Mouse (Mus musculus) liver, postnatal 0 days (tissue): Measurements from ENCODE around the gene Mknk1. TPM values are rescaled to one million over a fixed set of nuclear protein-coding genes. Genes with fewer than 3 reads are reported as not detected.

Experiments
- ATAC-seq: fragments of 200-750 bp; cut with Nextera tagmentation; 2 replicates; pipeline ENCODE4 v1.8.0; 2017; ENCODE audit warnings: mild to moderate bottlenecking, moderate library complexity
- DNase-seq: peaks from one replicate; pipeline ENCODE4 v3.0.0-alpha.2; 2016
- H3K27ac ChIP-seq: fragments of 300-500 bp; sonication (generic); 2 replicates; pipeline ENCODE4 v1.5.1; 2014; ENCODE audit warnings: antibody characterized with exemption, moderate library complexity, mild to moderate bottlenecking, low read depth
- H3K27me3 ChIP-seq: fragments of 300-500 bp; sonication (generic); 2 replicates; pipeline ENCODE4 v1.6.1; 2014; ENCODE audit warnings: low read length, control low read depth, mixed read lengths; ENCODE audit not compliant: insufficient read depth
- H3K36me3 ChIP-seq: fragments of 300-500 bp; sonication (generic); replicated peaks from 2 replicates; pipeline ENCODE4 v1.6.1; 2014; ENCODE audit warnings: mild to moderate bottlenecking, control low read depth, low read length, moderate library complexity, mixed read lengths; ENCODE audit not compliant: insufficient read depth
- H3K4me1 ChIP-seq: fragments of 300-500 bp; sonication (generic); 2 replicates; pipeline ENCODE4 v1.6.1; 2014; ENCODE audit warnings: antibody characterized with exemption, mild to moderate bottlenecking, control low read depth; ENCODE audit not compliant: insufficient read depth
- H3K4me2 ChIP-seq: fragments of 300-500 bp; sonication (generic); 2 replicates; pipeline ENCODE4 v1.6.1; 2014; ENCODE audit warnings: low read depth, mild to moderate bottlenecking, low read length, moderate library complexity, mixed read lengths
- H3K4me3 ChIP-seq: fragments of 300-500 bp; sonication (generic); 2 replicates; pipeline ENCODE4 v1.5.1; 2014; ENCODE audit warnings: low read depth, low read length
- H3K9ac ChIP-seq: fragments of 300-500 bp; sonication (generic); replicated peaks from 2 replicates; pipeline ENCODE4 v1.6.1; 2014; ENCODE audit warnings: mild to moderate bottlenecking, moderate library complexity
- H3K9me3 ChIP-seq: fragments of 300-500 bp; sonication (generic); 2 replicates; pipeline ENCODE4 v1.6.1; 2016; ENCODE audit warnings: mild to moderate bottlenecking, control low read depth, low read length, mixed read lengths
- CTCF ChIP-seq: sonication (generic); IDR thresholded peaks from 2 replicates; pipeline ENCODE4 v1.5.1; 2016; ENCODE audit warnings: antibody characterized with exemption, low read depth
- EP300 ChIP-seq: IDR thresholded peaks from 2 replicates; pipeline ENCODE4 v1.6.1; 2016; ENCODE audit warnings: antibody characterized with exemption, low read depth, mild to moderate bottlenecking
- WGBS: fragments of 180-500 bp; shearing (Covaris S2); extraction: QIAGEN DNeasy Blood & Tissue Kit; methylation state at CpG from one replicate; pipeline ENCODE4 v1.1.7; 2014; ENCODE audit not compliant: insufficient replicate concordance; 5-methylcytosine and 5-hydroxymethylcytosine counted together
- polyA plus RNA-seq: library from polyadenylated mRNA; unstranded; fragments of >200 nt; fragmentation: Nextera tagmentation; extraction: Ambion mirVana; gene quantifications from 2 replicates; pipeline ENCODE4 v1.2.1, GENCODE M21; 2015

Mknk1 gene
- polyA plus RNA-seq, 1 experiment from 2014 or later = 37.0 TPM

GRCm38 (mm10) chr4:115827535-115827887 lies 11.5 kb upstream of the Mknk1 start:
- peak overlapping the region; percentile 82 for H3K4me2 ChIP-seq
- no peak for DNase-seq
- peak overlapping the region; percentile 96 for H3K4me3 ChIP-seq
- H3K27me3 ChIP-seq = no peaks in the 10 kb centered on the region
- peaks cover 66% of the 10 kb centered on the region for H3K4me1 ChIP-seq
- H3K9me3 ChIP-seq = no peaks in the 10 kb centered on the region
- TF ChIP-seq EP300 (no peak), CTCF (no peak)
- peaks cover 15% of the 10 kb centered on the region for H3K36me3 ChIP-seq
- peak overlapping the region; percentile 98 for H3K27ac ChIP-seq
- peak overlapping the region; percentile 94 for H3K9ac ChIP-seq
- under 1% methylated on average over 4 of the region's 4 CpGs for WGBS
- no peak for ATAC-seq

GRCm38 (mm10) chr4:115827888-115828571 lies 11.0 kb upstream of the Mknk1 start, which contains the start of gene Mob3c:
Gene Mob3c (plus strand): TSS chr4:115828092.
- ATAC-seq = peak; percentile 94
- peak within 1 kb of the TSS; percentile 98 for H3K27ac ChIP-seq

GRCm38 (mm10) chr4:115828572-115828902 lies 10.5 kb upstream of the Mknk1 start:
- TF ChIP-seq CTCF (no peak; the same call in 1 of the 2 replicates), EP300 (no peak)
- WGBS = 13% methylated on average over 8 of the region's 8 CpGs
- Histone ChIP-seq H3K27me3 (no peaks in the 10 kb centered on the region), H3K4me1 (peaks cover 60% of the 10 kb centered on the region), H3K9ac (peak overlapping the region; percentile 94), H3K9me3 (no peaks in the 10 kb centered on the region), H3K36me3 (peaks cover 17% of the 10 kb centered on the region), H3K27ac (peak overlapping the region; percentile 98), H3K4me3 (peak overlapping the region; percentile 96), H3K4me2 (peak overlapping the region; percentile 82)
- no peak for ATAC-seq
- no peak for DNase-seq

More at GRCm38 (mm10) chr4:115827888-115828571, 11.0 kb upstream of the Mknk1 start, which contains the start of gene Mob3c:
- no peak for TF ChIP-seq EP300
- no peak for TF ChIP-seq CTCF
- peak within 1 kb of the TSS; percentile 94 for H3K9ac ChIP-seq
- H3K4me2 ChIP-seq = peak within 1 kb of the TSS; percentile 82
- peak; percentile 87 for DNase-seq
- H3K27me3 ChIP-seq = no peaks in the 10 kb centered on the region
- peaks cover 15% of the 10 kb centered on the region for H3K36me3 ChIP-seq
- H3K9me3 ChIP-seq = no peaks in the 10 kb centered on the region
- peak within 1 kb of the TSS; percentile 96 for H3K4me3 ChIP-seq
- H3K4me1 ChIP-seq = peaks cover 63% of the 10 kb centered on the region
- WGBS = under 1% methylated on average over 40 of the region's 57 CpGs

- peaks cover 42% of the 10 kb centered on the region for H3K4me1 ChIP-seq
- H3K9me3 ChIP-seq = no peaks in the 10 kb centered on the region
- 0 out of 2 replicates have a peak overlapping the region, but pooled peaks have one; percentile 82 for H3K4me2 ChIP-seq
- no peak for DNase-seq
- ATAC-seq = no peak
- H3K4me3 ChIP-seq = no peak overlapping the region
- no peak overlapping the region for H3K27ac ChIP-seq
- H3K36me3 ChIP-seq = peaks cover 35% of the 10 kb centered on the region
- no peak for TF ChIP-seq EP300
- TF ChIP-seq CTCF = no peak
- no peak overlapping the region for H3K9ac ChIP-seq
- 51% methylated on average over 5 of the region's 5 CpGs for WGBS
- H3K27me3 ChIP-seq = no peaks in the 10 kb centered on the region
Observed at GRCm38 (mm10) chr4:115830491-115830890, 8.5 kb upstream of the Mknk1 start.

- no peak overlapping the region for H3K27ac ChIP-seq
- H3K9ac ChIP-seq = no peak overlapping the region
- H3K27me3 ChIP-seq = no peaks in the 10 kb centered on the region
- no peak for DNase-seq
- H3K9me3 ChIP-seq = no peaks in the 10 kb centered on the region
- H3K4me3 ChIP-seq = no peak overlapping the region
- no peak for ATAC-seq
- no peak overlapping the region for H3K4me2 ChIP-seq
- TF ChIP-seq CTCF (no peak), EP300 (no peak)
- H3K4me1 ChIP-seq = peaks cover 41% of the 10 kb centered on the region
- H3K36me3 ChIP-seq = peaks cover 38% of the 10 kb centered on the region
- 89% methylated on average over 22 of the region's 22 CpGs for WGBS
Observed at GRCm38 (mm10) chr4:115831221-115831620, 7.8 kb upstream of the Mknk1 start.

- Histone ChIP-seq H3K4me2 (no peak overlapping the region), H3K27ac (no peak overlapping the region), H3K4me1 (peaks cover 40% of the 10 kb centered on the region), H3K36me3 (peaks cover 38% of the 10 kb centered on the region), H3K27me3 (no peaks in the 10 kb centered on the region), H3K4me3 (no peak overlapping the region), H3K9me3 (no peaks in the 10 kb centered on the region), H3K9ac (no peak overlapping the region)
- WGBS = 52% methylated on average over 2 of the region's 2 CpGs
- ATAC-seq (no peak), DNase-seq (no peak)
- TF ChIP-seq CTCF (no peak), EP300 (no peak)
Observed at GRCm38 (mm10) chr4:115832040-115832439, 7.0 kb upstream of the Mknk1 start.
